Mouse (Mus musculus) gastrocnemius, adult 2 months (tissue): ENCODE measurements around the gene Fam83b. TPM values are rescaled to one million over a fixed set of nuclear protein-coding genes. Genes with fewer than 3 reads are reported as not detected.

ENCODE experiments used
- DNase-seq: peaks from one replicate; pipeline ENCODE4 v3.0.0; 2022
- H3K27ac ChIP-seq: fragments of 200-600 bp; 2 replicates; pipeline ENCODE4 v1.8.1; 2022; ENCODE audit warnings: mild to moderate bottlenecking
- H3K4me3 ChIP-seq: fragments of 200-600 bp; 2 replicates; pipeline ENCODE4 v1.8.1; 2022; ENCODE audit warnings: mild to moderate bottlenecking, moderate library complexity
- CTCF ChIP-seq: fragments of 200-600 bp; IDR thresholded peaks from 2 replicates; pipeline ENCODE4 v1.8.1; 2022; ENCODE audit warnings: antibody characterized with exemption, mild to moderate bottlenecking, moderate library complexity
- intact Hi-C: fragments of 180-260 bp; cut with DNase I; formaldehyde crosslinking; loops from one replicate; pipeline ENCODE4 v1.15.1; 2025
- total RNA-seq, 2 experiments: library from RNA; stranded (reverse); gene quantifications; 2 replicates each; pipeline ENCODE4 v1.2.3; 2021

Fam83b gene
- total RNA-seq, 2 experiments from 2014 or later, result not detected

- no peak for DNase-seq
- TF ChIP-seq CTCF, result no peak
- intact Hi-C loops, result no loop called here
- Histone ChIP-seq H3K4me3 (no peak overlapping the region), H3K27ac (no peak overlapping the region)
Observed at GRCm38 (mm10) chr9:76553115-76553514, 13.8 kb downstream of the Fam83b start.

GRCm38 (mm10) chr9:76546714-76547113, 20.2 kb downstream of the Fam83b start:
- DNase-seq, result no peak
- intact Hi-C loops, result no loop called here
- no peak for TF ChIP-seq CTCF
- Histone ChIP-seq H3K27ac (no peak overlapping the region), H3K4me3 (no peak overlapping the region)

GRCm38 (mm10) chr9:76540684-76541083, 26.2 kb downstream of the Fam83b start:
- no peak for TF ChIP-seq CTCF
- no peak for DNase-seq
- intact Hi-C loops, result no loop called here
- no peak overlapping the region for H3K27ac ChIP-seq
- H3K4me3 ChIP-seq, result no peak overlapping the region

- no peak for TF ChIP-seq CTCF
- intact Hi-C loops, result no loop called here
- Histone ChIP-seq H3K27ac (no peak overlapping the region), H3K4me3 (no peak overlapping the region)
- DNase-seq, result no peak
Observed at GRCm38 (mm10) chr9:76539953-76540621, 26.8 kb downstream of the Fam83b start.

- TF ChIP-seq CTCF, result no peak
- no peak for DNase-seq
- Histone ChIP-seq H3K27ac (no peak overlapping the region), H3K4me3 (no peak overlapping the region)
- intact Hi-C loops, result no loop called here
Observed at GRCm38 (mm10) chr9:76539271-76539670, 27.6 kb downstream of the Fam83b start.

- intact Hi-C loops, result no loop called here
- H3K27ac ChIP-seq, result no peak overlapping the region
- no peak for DNase-seq
- no peak for TF ChIP-seq CTCF
- H3K4me3 ChIP-seq, result no peak overlapping the region
Observed at GRCm38 (mm10) chr9:76536032-76536431, 30.9 kb downstream of the Fam83b start.

- H3K27ac ChIP-seq, result no peak overlapping the region
- intact Hi-C loops, result no loop called here
- DNase-seq, result no peak
- TF ChIP-seq CTCF, result no peak
- no peak overlapping the region for H3K4me3 ChIP-seq
Observed at GRCm38 (mm10) chr9:76532403-76532802, 34.5 kb downstream of the Fam83b start.

GRCm38 (mm10) chr9:76531368-76531767, 35.5 kb downstream of the Fam83b start:
- TF ChIP-seq CTCF, result no peak

GRCm38 (mm10) chr9:76525592-76525991, 41.3 kb downstream of the Fam83b start:
- Histone ChIP-seq H3K4me3 (no peak overlapping the region), H3K27ac (no peak overlapping the region)
- no peak for DNase-seq
- TF ChIP-seq CTCF, result no peak
- intact Hi-C loops, result no loop called here

More at GRCm38 (mm10) chr9:76531368-76531767, 35.5 kb downstream of the Fam83b start:
- H3K27ac ChIP-seq, result no peak overlapping the region
- no peak overlapping the region for H3K4me3 ChIP-seq
- intact Hi-C loops, result no loop called here
- DNase-seq, result no peak

GRCm38 (mm10) chr9:76523075-76523474, 43.8 kb downstream of the Fam83b start:
- H3K27ac ChIP-seq, result no peak overlapping the region
- intact Hi-C loops, result no loop called here
- no peak for TF ChIP-seq CTCF

GRCm38 (mm10) chr9:76521640-76522039, 45.3 kb downstream of the Fam83b start:
- no peak overlapping the region for H3K4me3 ChIP-seq
- H3K27ac ChIP-seq, result no peak overlapping the region
- DNase-seq, result no peak
- intact Hi-C loops, result no loop called here
- TF ChIP-seq CTCF, result no peak

More at GRCm38 (mm10) chr9:76523075-76523474, 43.8 kb downstream of the Fam83b start:
- H3K4me3 ChIP-seq, result no peak overlapping the region
- DNase-seq, result no peak

- TF ChIP-seq CTCF, result no peak
- no peak for DNase-seq
- intact Hi-C loops, result no loop called here
- Histone ChIP-seq H3K27ac (no peak overlapping the region), H3K4me3 (no peak overlapping the region)
Observed at GRCm38 (mm10) chr9:76518665-76519064, 48.3 kb downstream of the Fam83b start.

GRCm38 (mm10) chr9:76505650-76506049, 61.3 kb downstream of the Fam83b start:
- no peak for TF ChIP-seq CTCF
- no peak overlapping the region for H3K4me3 ChIP-seq
- no peak for DNase-seq
- intact Hi-C loops, result no loop called here
- no peak overlapping the region for H3K27ac ChIP-seq

GRCm38 (mm10) chr9:76489737-76490136, 77.2 kb downstream of the Fam83b start:
- Histone ChIP-seq H3K27ac (no peak overlapping the region), H3K4me3 (no peak overlapping the region)
- no peak for DNase-seq
- intact Hi-C loops, result no loop called here
- no peak for TF ChIP-seq CTCF
